Mouse (Mus musculus): ENCODE measurements around the gene Cox4i2. TPM values are rescaled to one million over a fixed set of nuclear protein-coding genes. Genes with fewer than 3 reads are reported as not detected.

The Cox4i2 gene
- polyA plus RNA-seq, 1 experiment from 2014 or later, result 6.7 TPM

DNA sequence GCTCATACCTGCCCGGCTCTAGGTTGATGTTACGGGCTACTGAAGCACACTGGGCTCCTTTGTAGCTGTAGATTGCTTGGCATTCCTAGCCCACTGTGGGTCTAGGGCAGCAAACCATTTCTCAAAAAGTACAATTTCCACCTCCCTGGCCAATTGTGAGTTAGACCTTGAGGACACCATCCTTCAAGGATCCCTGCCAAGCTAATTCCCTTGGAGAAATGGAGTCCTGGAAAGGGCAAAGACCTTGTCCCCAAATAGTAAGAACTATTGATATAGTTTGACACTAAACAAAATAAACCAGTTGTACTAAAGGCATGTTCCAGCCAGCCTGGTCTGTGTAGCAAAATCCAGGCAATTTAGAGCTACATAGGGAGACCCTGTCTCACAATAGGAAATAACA, 15.6 kb upstream of the Cox4i2 start:
- H3K9me3 ChIP-seq (ENCODE audit: control insufficient read depth, low read length), result no peaks in the 10 kb centered on the region
- H3K36me3 ChIP-seq (ENCODE audit: control insufficient read depth, insufficient read depth, low read length), result no peaks in the 10 kb centered on the region
- ATAC-seq, result no peak
- peak overlapping the region; percentile 67 for H3K27ac ChIP-seq (ENCODE audit: low read depth, low read length)
- H3K4me3 ChIP-seq (ENCODE audit: low read length), result peak overlapping the region; percentile 47
- WGBS, result 34% methylated on average over 2 of the region's 2 CpGs
- peaks cover 30% of the 10 kb centered on the region for H3K4me1 ChIP-seq (ENCODE audit: control insufficient read depth, insufficient read depth, low read depth, low read length)
- no peaks in the 10 kb centered on the region; the same call in 1 of the 2 replicates for H3K27me3 ChIP-seq (replicated peaks; ENCODE audit: control insufficient read depth, insufficient read depth, low read length)
- H3K4me2 ChIP-seq (ENCODE audit: low read length), result peak overlapping the region; percentile 91
- H3K9ac ChIP-seq (ENCODE audit: low read depth, low read length), result peak overlapping the region; percentile 56

DNA sequence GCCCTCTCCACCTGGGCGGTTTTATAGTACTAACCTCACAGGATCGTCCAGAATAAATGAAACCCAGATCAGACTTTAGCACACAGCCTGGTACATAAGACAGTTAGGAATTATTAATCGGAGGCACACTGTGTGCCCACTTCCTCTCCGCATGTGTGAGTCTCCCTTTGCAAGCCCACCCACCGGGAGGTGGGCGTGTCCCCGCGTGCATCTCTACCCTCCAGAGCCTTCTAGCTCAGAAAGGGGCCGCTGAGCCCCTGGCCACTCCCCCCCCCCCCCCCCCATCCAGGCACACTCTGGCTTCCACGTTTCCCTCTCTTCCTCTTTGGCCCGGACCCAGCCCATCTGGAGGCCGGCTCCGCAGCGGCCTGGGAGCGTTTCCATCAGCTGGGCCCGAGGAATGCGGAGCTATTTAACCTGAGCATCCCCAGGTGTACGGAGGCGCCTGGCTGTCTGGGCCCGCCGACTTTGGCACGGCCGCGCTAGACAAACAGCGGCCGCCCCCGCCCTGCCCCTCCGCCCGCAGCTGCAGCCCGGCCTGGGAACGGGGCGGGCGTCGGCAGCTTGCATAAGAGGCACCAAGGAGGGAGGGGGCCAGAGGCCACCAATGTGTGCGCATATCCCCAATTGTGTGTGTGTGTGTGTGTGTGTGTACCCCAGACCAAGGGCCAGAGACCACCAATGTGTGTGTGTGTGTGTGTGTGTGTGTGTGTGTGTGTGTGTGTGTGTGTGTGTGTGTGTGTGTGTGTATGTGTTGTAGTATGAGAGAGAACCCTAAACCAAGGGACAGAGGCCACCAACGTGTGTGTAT, 14.7 kb upstream of the Cox4i2 start:
- Histone ChIP-seq H3K9ac (ENCODE audit: low read depth, low read length) (peak overlapping the region; percentile 72), H3K4me3 (ENCODE audit: low read length) (peak overlapping the region; percentile 47), H3K9me3 (ENCODE audit: control insufficient read depth, low read length) (no peaks in the 10 kb centered on the region), H3K27ac (ENCODE audit: low read depth, low read length) (peak overlapping the region; percentile 71; the same call in 1 of the 2 replicates), H3K36me3 (ENCODE audit: control insufficient read depth, insufficient read depth, low read length) (no peaks in the 10 kb centered on the region), H3K27me3 (replicated peaks; ENCODE audit: control insufficient read depth, insufficient read depth, low read length) (no peaks in the 10 kb centered on the region; the same call in 1 of the 2 replicates), H3K4me2 (ENCODE audit: low read length) (peak overlapping the region; percentile 91), H3K4me1 (ENCODE audit: control insufficient read depth, insufficient read depth, low read depth, low read length) (peaks cover 28% of the 10 kb centered on the region)
- WGBS, result 2% methylated on average over 32 of the region's 36 CpGs
- ATAC-seq, result peak; percentile 40

DNA sequence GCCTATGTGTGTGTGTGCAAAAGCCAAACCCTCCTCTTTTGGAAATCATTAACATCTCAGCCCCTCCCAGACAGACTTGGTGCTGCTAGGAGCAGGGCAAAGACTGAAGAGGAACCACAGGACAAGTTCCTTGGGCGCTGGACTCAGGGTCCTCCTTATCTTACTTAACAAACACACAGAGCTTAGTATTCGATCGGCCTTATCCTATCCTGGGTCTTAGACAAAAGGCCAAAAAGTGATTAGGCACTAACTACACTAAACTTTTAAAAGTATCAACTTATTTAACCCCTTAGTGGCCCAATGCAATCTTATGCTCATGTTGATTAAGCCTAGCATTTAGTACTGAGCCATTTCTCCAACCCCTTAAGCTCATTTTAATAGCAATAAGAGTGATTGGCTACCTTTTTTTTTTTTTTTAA, 14.1 kb upstream of the Cox4i2 start:
- Histone ChIP-seq H3K4me2 (ENCODE audit: low read length) (peak overlapping the region; percentile 91), H3K9me3 (ENCODE audit: control insufficient read depth, low read length) (no peaks in the 10 kb centered on the region), H3K36me3 (ENCODE audit: control insufficient read depth, insufficient read depth, low read length) (no peaks in the 10 kb centered on the region), H3K4me1 (ENCODE audit: control insufficient read depth, insufficient read depth, low read depth, low read length) (peaks cover 22% of the 10 kb centered on the region), H3K27me3 (replicated peaks; ENCODE audit: control insufficient read depth, insufficient read depth, low read length) (no peaks in the 10 kb centered on the region; the same call in 1 of the 2 replicates), H3K9ac (ENCODE audit: low read depth, low read length) (no peak overlapping the region), H3K27ac (ENCODE audit: low read depth, low read length) (0 out of 2 replicates have a peak overlapping the region, but pooled peaks have one; percentile 9), H3K4me3 (ENCODE audit: low read length) (no peak overlapping the region)
- ATAC-seq, result no peak
- WGBS, result 24% methylated on average over 3 of the region's 3 CpGs

DNA sequence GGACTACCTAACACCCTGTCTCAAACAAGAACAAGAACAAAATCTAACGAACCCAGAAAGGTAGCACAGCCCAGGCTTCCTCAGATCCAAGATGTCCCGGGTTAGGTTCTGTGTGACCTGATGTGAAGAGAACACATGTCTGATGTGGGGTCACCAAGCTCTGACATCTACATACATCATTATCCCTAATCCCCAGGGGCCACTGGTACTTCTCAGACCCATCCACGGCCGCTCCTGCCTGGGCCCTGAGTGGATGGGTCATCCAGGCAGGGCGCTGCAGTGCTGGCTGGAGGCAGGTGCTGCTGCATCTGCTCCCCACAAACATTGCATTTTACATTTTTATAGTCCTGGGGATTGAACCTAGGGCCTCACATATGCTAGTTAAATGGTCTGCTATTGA, 13.5 kb upstream of the Cox4i2 start:
- Histone ChIP-seq H3K4me1 (ENCODE audit: control insufficient read depth, insufficient read depth, low read depth, low read length) (peaks cover 17% of the 10 kb centered on the region), H3K27ac (ENCODE audit: low read depth, low read length) (no peak overlapping the region), H3K9me3 (ENCODE audit: control insufficient read depth, low read length) (no peaks in the 10 kb centered on the region), H3K36me3 (ENCODE audit: control insufficient read depth, insufficient read depth, low read length) (no peaks in the 10 kb centered on the region), H3K4me2 (ENCODE audit: low read length) (no peak overlapping the region), H3K27me3 (replicated peaks; ENCODE audit: control insufficient read depth, insufficient read depth, low read length) (no peaks in the 10 kb centered on the region; the same call in 1 of the 2 replicates), H3K4me3 (ENCODE audit: low read length) (no peak overlapping the region), H3K9ac (ENCODE audit: low read depth, low read length) (no peak overlapping the region)
- 72% methylated on average over 5 of the region's 5 CpGs for WGBS
- ATAC-seq, result no peak

DNA sequence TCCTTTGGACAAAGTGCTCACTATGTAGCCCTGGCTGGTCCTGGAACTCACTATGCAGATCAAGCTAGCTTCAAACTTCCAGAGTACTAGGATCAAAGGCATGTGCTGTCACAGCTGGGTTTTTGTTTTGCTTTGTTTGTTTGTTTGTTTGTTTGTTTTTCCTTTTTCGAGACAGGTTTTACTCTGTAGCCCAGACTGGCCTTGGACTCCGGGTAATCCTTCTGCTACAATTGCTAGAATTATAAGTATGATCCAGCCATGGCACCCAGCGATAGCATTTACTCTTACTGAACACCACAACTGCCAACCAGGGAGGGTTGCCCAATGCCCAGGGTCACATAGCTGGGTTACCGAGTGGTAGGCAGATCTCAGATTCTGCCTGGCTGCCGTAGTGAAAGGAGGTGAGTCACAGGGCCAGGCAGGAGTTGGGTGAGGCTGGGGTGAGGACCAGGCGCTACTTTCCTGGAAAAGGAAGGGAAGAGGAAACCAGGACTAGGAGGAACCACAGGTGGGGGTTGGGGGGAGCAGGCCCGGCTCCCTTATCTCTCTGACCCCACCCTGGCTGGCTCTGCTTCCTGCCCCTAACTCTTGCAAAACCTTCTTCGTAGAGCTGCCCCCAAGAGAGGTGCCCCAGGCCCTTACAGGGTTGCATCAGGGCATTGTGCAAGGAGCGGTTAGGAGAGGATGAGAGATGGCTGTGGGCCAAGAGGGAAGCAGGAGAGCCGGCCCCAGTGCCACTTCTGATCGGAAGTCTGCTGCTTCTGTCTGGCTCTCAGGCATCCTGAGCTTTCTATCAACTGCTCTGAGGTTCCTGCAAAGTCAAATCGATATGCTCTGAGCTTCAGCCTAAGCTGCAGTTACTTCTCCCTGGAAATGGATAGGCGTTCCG, 12.6 kb upstream of the Cox4i2 start:
- H3K9me3 ChIP-seq (ENCODE audit: control insufficient read depth, low read length), result no peaks in the 10 kb centered on the region
- H3K36me3 ChIP-seq (ENCODE audit: control insufficient read depth, insufficient read depth, low read length), result no peaks in the 10 kb centered on the region
- no peaks in the 10 kb centered on the region; the same call in 1 of the 2 replicates for H3K27me3 ChIP-seq (replicated peaks; ENCODE audit: control insufficient read depth, insufficient read depth, low read length)
- ATAC-seq, result 0 out of 2 replicates have a peak, but pooled peaks have one; percentile 15
- no peak overlapping the region for H3K4me3 ChIP-seq (ENCODE audit: low read length)
- WGBS, result 45% methylated on average over 14 of the region's 14 CpGs
- H3K27ac ChIP-seq (ENCODE audit: low read depth, low read length), result peak overlapping the region; percentile 57
- peaks cover 16% of the 10 kb centered on the region for H3K4me1 ChIP-seq (ENCODE audit: control insufficient read depth, insufficient read depth, low read depth, low read length)
- 0 out of 2 replicates have a peak overlapping the region, but pooled peaks have one; percentile 5 for H3K9ac ChIP-seq (ENCODE audit: low read depth, low read length)
- H3K4me2 ChIP-seq (ENCODE audit: low read length), result peak overlapping the region; percentile 35

DNA sequence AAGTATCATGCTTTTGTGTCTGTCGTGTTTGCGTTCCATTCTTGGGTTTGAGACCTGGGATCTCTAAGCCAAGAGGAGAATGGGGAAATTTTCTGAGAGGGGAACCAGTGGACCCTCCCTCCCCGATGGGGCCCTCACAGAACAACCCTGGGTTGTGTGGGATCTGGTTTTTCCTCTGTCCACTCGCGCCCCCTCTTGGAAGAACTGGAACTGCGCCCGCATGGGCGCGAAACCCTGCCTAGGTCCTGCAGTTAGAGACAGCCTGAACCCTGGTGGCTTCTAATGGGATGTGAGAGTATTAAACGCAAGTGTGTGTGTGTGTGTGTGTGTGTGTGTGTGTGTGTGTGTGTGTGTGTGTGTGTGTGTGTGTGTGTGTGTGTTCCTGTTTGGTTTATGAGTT, 11.5 kb upstream of the Cox4i2 start:
- 24% methylated on average over 10 of the region's 10 CpGs for WGBS
- H3K4me3 ChIP-seq (ENCODE audit: low read length), result no peak overlapping the region
- H3K4me2 ChIP-seq (ENCODE audit: low read length), result no peak overlapping the region
- H3K27me3 ChIP-seq (replicated peaks; ENCODE audit: control insufficient read depth, insufficient read depth, low read length), result no peaks in the 10 kb centered on the region; the same call in 1 of the 2 replicates
- H3K27ac ChIP-seq (ENCODE audit: low read depth, low read length), result no peak overlapping the region
- 0 out of 2 replicates have a peak, but pooled peaks have one; percentile 49 for ATAC-seq
- no peaks in the 10 kb centered on the region for H3K36me3 ChIP-seq (ENCODE audit: control insufficient read depth, insufficient read depth, low read length)
- no peak overlapping the region for H3K9ac ChIP-seq (ENCODE audit: low read depth, low read length)
- peaks cover 10% of the 10 kb centered on the region for H3K4me1 ChIP-seq (ENCODE audit: control insufficient read depth, insufficient read depth, low read depth, low read length)
- no peaks in the 10 kb centered on the region for H3K9me3 ChIP-seq (ENCODE audit: control insufficient read depth, low read length)

DNA sequence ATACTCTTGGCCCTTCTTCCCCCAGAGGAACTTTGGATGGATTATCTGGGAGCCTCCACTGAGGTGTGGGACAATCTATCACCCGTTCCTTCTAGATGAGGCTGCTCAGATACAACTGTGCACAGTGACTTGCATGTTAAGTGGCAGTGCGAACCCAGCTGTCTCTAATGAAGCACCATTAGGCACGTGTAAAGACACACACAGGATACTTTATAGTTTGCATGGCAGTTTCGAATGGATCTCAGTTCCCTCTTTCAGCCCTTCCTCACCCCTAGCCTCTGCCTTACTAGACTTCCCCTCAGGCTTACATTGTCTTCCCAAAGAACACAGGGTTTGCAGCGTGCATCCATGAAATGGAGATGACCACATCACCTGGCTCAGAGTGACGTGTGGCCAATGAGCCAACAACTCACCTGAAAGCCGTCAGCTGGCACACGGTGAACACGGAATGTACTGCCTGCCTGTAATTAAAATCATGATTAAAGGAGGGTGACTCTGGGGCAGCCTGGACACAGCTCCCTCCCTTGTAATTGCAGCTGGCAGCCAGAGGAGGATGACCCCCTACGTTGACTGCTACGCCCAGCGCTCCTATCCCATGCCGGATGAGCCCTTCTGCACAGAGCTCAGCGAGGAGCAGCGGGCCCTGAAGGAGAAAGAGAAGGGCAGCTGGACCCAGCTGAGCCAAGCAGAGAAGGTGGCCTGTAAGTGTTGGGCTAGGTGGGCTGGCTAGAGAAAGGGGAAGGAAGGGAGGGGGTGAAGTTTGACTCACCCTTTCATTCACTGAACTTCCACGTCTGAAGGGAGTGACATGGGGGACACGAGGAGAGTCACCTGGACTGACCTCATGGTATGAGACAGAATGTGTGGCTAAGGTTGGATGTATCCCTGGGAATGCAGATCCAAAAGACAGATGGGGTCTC, 2.8 kb downstream of the Cox4i2 start:
- Histone ChIP-seq H3K4me1 (ENCODE audit: control insufficient read depth, insufficient read depth, low read depth, low read length) (peaks cover 9% of the 10 kb centered on the region), H3K9ac (ENCODE audit: low read depth, low read length) (no peak overlapping the region), H3K9me3 (ENCODE audit: control insufficient read depth, low read length) (no peaks in the 10 kb centered on the region), H3K27me3 (replicated peaks; ENCODE audit: control insufficient read depth, insufficient read depth, low read length) (no peaks in the 10 kb centered on the region; the same call in 1 of the 2 replicates), H3K27ac (ENCODE audit: low read depth, low read length) (no peak overlapping the region), H3K4me3 (ENCODE audit: low read length) (no peak overlapping the region), H3K36me3 (ENCODE audit: control insufficient read depth, insufficient read depth, low read length) (no peaks in the 10 kb centered on the region), H3K4me2 (ENCODE audit: low read length) (no peak overlapping the region)
- no peak for ATAC-seq
- 54% methylated on average over 17 of the region's 17 CpGs for WGBS

DNA sequence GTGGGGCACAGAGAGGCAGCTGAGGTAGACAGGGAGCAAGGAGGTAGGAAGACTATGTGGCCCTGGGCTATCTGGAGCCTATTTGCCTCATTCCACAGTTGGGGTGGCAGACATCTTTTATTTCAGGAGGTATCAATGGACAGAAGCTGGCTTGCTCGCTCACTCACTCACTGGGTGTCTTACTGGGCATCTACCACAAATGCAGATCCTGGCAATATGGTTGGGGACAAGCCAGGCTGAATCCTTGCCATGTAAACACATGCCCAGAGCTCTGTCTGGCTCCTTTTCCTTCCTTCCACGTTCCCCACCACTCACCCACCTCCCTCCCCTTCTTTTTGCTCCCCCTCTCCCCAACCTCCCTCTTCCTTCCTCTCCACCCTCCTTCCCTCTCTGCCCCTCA, 3.5 kb downstream of the Cox4i2 start:
- Histone ChIP-seq H3K4me3 (ENCODE audit: low read length) (no peak overlapping the region), H3K36me3 (ENCODE audit: control insufficient read depth, insufficient read depth, low read length) (no peaks in the 10 kb centered on the region), H3K4me2 (ENCODE audit: low read length) (no peak overlapping the region), H3K27me3 (replicated peaks; ENCODE audit: control insufficient read depth, insufficient read depth, low read length) (no peaks in the 10 kb centered on the region; the same call in 1 of the 2 replicates), H3K9ac (ENCODE audit: low read depth, low read length) (no peak overlapping the region), H3K9me3 (ENCODE audit: control insufficient read depth, low read length) (no peaks in the 10 kb centered on the region), H3K4me1 (ENCODE audit: control insufficient read depth, insufficient read depth, low read depth, low read length) (peaks cover 9% of the 10 kb centered on the region), H3K27ac (ENCODE audit: low read depth, low read length) (no peak overlapping the region)
- 0 out of 2 replicates have a peak, but pooled peaks have one; percentile 13 for ATAC-seq
- 64% methylated on average over 2 of the region's 2 CpGs for WGBS

All from hindbrain, embryonic 16.5 days (tissue).